Mouse (Mus musculus): ENCODE measurements around the gene Pip4k2a. TPM values are rescaled to one million over a fixed set of nuclear protein-coding genes. Genes with fewer than 3 reads are reported as not detected.

Gene Pip4k2a
- polyA plus RNA-seq, 1 experiment from 2014 or later, result 7.4 TPM

- H3K4me3 ChIP-seq (ENCODE audit: control insufficient read depth in 1 of 2, insufficient read depth in 1 of 2, low read depth in 1 of 2, low read length in 2 of 2), result no peak overlapping the region
- 0 out of 2 replicates have a peak, but pooled peaks cover 4% of the 10 kb centered on the region for H3K36me3 ChIP-seq (ENCODE audit: control insufficient read depth, insufficient read depth, low read length)
- no peak overlapping the region for H3K27ac ChIP-seq (replicated peaks in 1 of 2; ENCODE audit: control insufficient read depth in 1 of 2, insufficient read depth in 1 of 2, low read depth in 2 of 2, low read length in 2 of 2)
- ATAC-seq (ENCODE audit: insufficient number of reproducible peaks, insufficient read depth, low FRiP score, low read depth), result no peak
- H3K9me3 ChIP-seq (ENCODE audit: control insufficient read depth, low read length), result no peaks in the 10 kb centered on the region
- 48% methylated on average over 8 of the region's 8 CpGs for WGBS
- no peaks in the 10 kb centered on the region for H3K27me3 ChIP-seq (ENCODE audit: control insufficient read depth, insufficient read depth, low read length)
- H3K9ac ChIP-seq (ENCODE audit: low read length), result no peak overlapping the region
- H3K4me1 ChIP-seq (ENCODE audit: control insufficient read depth in 2 of 2, insufficient read depth in 2 of 2, low read length in 2 of 2), result peaks cover 0 to 6% of the 10 kb centered on the region in 2 experiments; a peak in 1 of 4 replicates
- H3K4me2 ChIP-seq (ENCODE audit: low read length), result no peak overlapping the region
These were observed 142.7 kb downstream of the Pip4k2a start for GRCm38 (mm10) chr2:18855246-18855645.

- ATAC-seq (ENCODE audit: insufficient number of reproducible peaks, insufficient read depth, low FRiP score, low read depth), result no peak
- Histone ChIP-seq H3K27me3 (ENCODE audit: control insufficient read depth, insufficient read depth, low read length) (no peaks in the 10 kb centered on the region), H3K4me2 (ENCODE audit: low read length) (no peak overlapping the region), H3K9ac (ENCODE audit: low read length) (no peak overlapping the region), H3K4me1 (ENCODE audit: control insufficient read depth in 2 of 2, insufficient read depth in 2 of 2, low read length in 2 of 2) (0 out of 4 replicates have a peak, but pooled peaks cover 0 to 6% of the 10 kb centered on the region in 2 experiments), H3K9me3 (ENCODE audit: control insufficient read depth, low read length) (no peaks in the 10 kb centered on the region), H3K4me3 (ENCODE audit: control insufficient read depth in 1 of 2, insufficient read depth in 1 of 2, low read depth in 1 of 2, low read length in 2 of 2) (no peak overlapping the region), H3K27ac (replicated peaks in 1 of 2; ENCODE audit: control insufficient read depth in 1 of 2, insufficient read depth in 1 of 2, low read depth in 2 of 2, low read length in 2 of 2) (no peak overlapping the region), H3K36me3 (ENCODE audit: control insufficient read depth, insufficient read depth, low read length) (0 out of 2 replicates have a peak, but pooled peaks cover 4% of the 10 kb centered on the region)
- WGBS, result 81% methylated on average over 5 of the region's 5 CpGs
These were observed 144.6 kb downstream of the Pip4k2a start for GRCm38 (mm10) chr2:18853345-18853744.

- no peak for ATAC-seq (ENCODE audit: insufficient number of reproducible peaks, insufficient read depth, low FRiP score, low read depth)
- Histone ChIP-seq H3K27me3 (ENCODE audit: control insufficient read depth, insufficient read depth, low read length) (no peaks in the 10 kb centered on the region), H3K9ac (ENCODE audit: low read length) (no peak overlapping the region), H3K27ac (replicated peaks in 1 of 2; ENCODE audit: control insufficient read depth in 1 of 2, insufficient read depth in 1 of 2, low read depth in 2 of 2, low read length in 2 of 2) (no peak overlapping the region), H3K9me3 (ENCODE audit: control insufficient read depth, low read length) (no peaks in the 10 kb centered on the region), H3K4me3 (ENCODE audit: control insufficient read depth in 1 of 2, insufficient read depth in 1 of 2, low read depth in 1 of 2, low read length in 2 of 2) (no peak overlapping the region), H3K4me1 (ENCODE audit: control insufficient read depth in 2 of 2, insufficient read depth in 2 of 2, low read length in 2 of 2) (0 out of 4 replicates have a peak, but pooled peaks cover 0 to 4% of the 10 kb centered on the region in 2 experiments), H3K36me3 (ENCODE audit: control insufficient read depth, insufficient read depth, low read length) (peaks cover 10% of the 10 kb centered on the region), H3K4me2 (ENCODE audit: low read length) (no peak overlapping the region)
- 51% methylated on average over 8 of the region's 8 CpGs for WGBS
These were observed 147.3 kb downstream of the Pip4k2a start for GRCm38 (mm10) chr2:18850657-18851056.

- Histone ChIP-seq H3K27me3 (ENCODE audit: control insufficient read depth, insufficient read depth, low read length) (no peaks in the 10 kb centered on the region), H3K4me1 (ENCODE audit: control insufficient read depth in 2 of 2, insufficient read depth in 2 of 2, low read length in 2 of 2) (no peaks in the 10 kb centered on the region), H3K27ac (replicated peaks in 1 of 2; ENCODE audit: control insufficient read depth in 1 of 2, insufficient read depth in 1 of 2, low read depth in 2 of 2, low read length in 2 of 2) (no peak overlapping the region), H3K4me3 (ENCODE audit: control insufficient read depth in 1 of 2, insufficient read depth in 1 of 2, low read depth in 1 of 2, low read length in 2 of 2) (no peak overlapping the region), H3K36me3 (ENCODE audit: control insufficient read depth, insufficient read depth, low read length) (peaks cover 33% of the 10 kb centered on the region), H3K4me2 (ENCODE audit: low read length) (no peak overlapping the region), H3K9me3 (ENCODE audit: control insufficient read depth, low read length) (no peaks in the 10 kb centered on the region), H3K9ac (ENCODE audit: low read length) (no peak overlapping the region)
- WGBS, result 88% methylated on average over 5 of the region's 5 CpGs
- ATAC-seq (ENCODE audit: insufficient number of reproducible peaks, insufficient read depth, low FRiP score, low read depth), result no peak
These were observed 149.8 kb downstream of the Pip4k2a start for GRCm38 (mm10) chr2:18848074-18848629.

GRCm38 (mm10) chr2:18842527-18842926 is 155.4 kb downstream of the Pip4k2a start:
- no peak overlapping the region for H3K4me3 ChIP-seq (ENCODE audit: control insufficient read depth in 1 of 2, insufficient read depth in 1 of 2, low read depth in 1 of 2, low read length in 2 of 2)
- H3K9me3 ChIP-seq (ENCODE audit: control insufficient read depth, low read length), result no peaks in the 10 kb centered on the region
- H3K36me3 ChIP-seq (ENCODE audit: control insufficient read depth, insufficient read depth, low read length), result peaks cover 41% of the 10 kb centered on the region
- ATAC-seq (ENCODE audit: insufficient number of reproducible peaks, insufficient read depth, low FRiP score, low read depth), result no peak
- H3K4me2 ChIP-seq (ENCODE audit: low read length), result no peak overlapping the region
- H3K27me3 ChIP-seq (ENCODE audit: control insufficient read depth, insufficient read depth, low read length), result no peaks in the 10 kb centered on the region
- H3K4me1 ChIP-seq (ENCODE audit: control insufficient read depth in 2 of 2, insufficient read depth in 2 of 2, low read length in 2 of 2), result no peaks in the 10 kb centered on the region
- H3K27ac ChIP-seq (replicated peaks in 1 of 2; ENCODE audit: control insufficient read depth in 1 of 2, insufficient read depth in 1 of 2, low read depth in 2 of 2, low read length in 2 of 2), result no peak overlapping the region
- 90% methylated on average over 6 of the region's 6 CpGs for WGBS
- no peak overlapping the region for H3K9ac ChIP-seq (ENCODE audit: low read length)

- no peak for ATAC-seq (ENCODE audit: insufficient number of reproducible peaks, insufficient read depth, low FRiP score, low read depth)
- H3K4me2 ChIP-seq (ENCODE audit: low read length), result no peak overlapping the region
These were observed 156.9 kb downstream of the Pip4k2a start for GRCm38 (mm10) chr2:18841051-18841450.

GRCm38 (mm10) chr2:18839532-18839931 is 158.4 kb downstream of the Pip4k2a start:
- no peak for ATAC-seq (ENCODE audit: insufficient number of reproducible peaks, insufficient read depth, low FRiP score, low read depth)

More at GRCm38 (mm10) chr2:18841051-18841450, 156.9 kb downstream of the Pip4k2a start:
- no peak overlapping the region for H3K27ac ChIP-seq (replicated peaks in 1 of 2; ENCODE audit: control insufficient read depth in 1 of 2, insufficient read depth in 1 of 2, low read depth in 2 of 2, low read length in 2 of 2)
- no peaks in the 10 kb centered on the region for H3K27me3 ChIP-seq (ENCODE audit: control insufficient read depth, insufficient read depth, low read length)
- no peak overlapping the region for H3K9ac ChIP-seq (ENCODE audit: low read length)
- 92% methylated on average over 8 of the region's 8 CpGs for WGBS
- no peak overlapping the region for H3K4me3 ChIP-seq (ENCODE audit: control insufficient read depth in 1 of 2, insufficient read depth in 1 of 2, low read depth in 1 of 2, low read length in 2 of 2)
- no peaks in the 10 kb centered on the region for H3K9me3 ChIP-seq (ENCODE audit: control insufficient read depth, low read length)
- H3K4me1 ChIP-seq (ENCODE audit: control insufficient read depth in 2 of 2, insufficient read depth in 2 of 2, low read length in 2 of 2), result no peaks in the 10 kb centered on the region
- peaks cover 39% of the 10 kb centered on the region for H3K36me3 ChIP-seq (ENCODE audit: control insufficient read depth, insufficient read depth, low read length)

More at GRCm38 (mm10) chr2:18839532-18839931, 158.4 kb downstream of the Pip4k2a start:
- H3K4me3 ChIP-seq (ENCODE audit: control insufficient read depth in 1 of 2, insufficient read depth in 1 of 2, low read depth in 1 of 2, low read length in 2 of 2), result no peak overlapping the region
- H3K27ac ChIP-seq (replicated peaks in 1 of 2; ENCODE audit: control insufficient read depth in 1 of 2, insufficient read depth in 1 of 2, low read depth in 2 of 2, low read length in 2 of 2), result no peak overlapping the region
- H3K9ac ChIP-seq (ENCODE audit: low read length), result no peak overlapping the region
- 93% methylated on average over 4 of the region's 4 CpGs for WGBS
- no peaks in the 10 kb centered on the region for H3K9me3 ChIP-seq (ENCODE audit: control insufficient read depth, low read length)
- peaks cover 26% of the 10 kb centered on the region for H3K36me3 ChIP-seq (ENCODE audit: control insufficient read depth, insufficient read depth, low read length)
- H3K27me3 ChIP-seq (ENCODE audit: control insufficient read depth, insufficient read depth, low read length), result no peaks in the 10 kb centered on the region
- no peaks in the 10 kb centered on the region for H3K4me1 ChIP-seq (ENCODE audit: control insufficient read depth in 2 of 2, insufficient read depth in 2 of 2, low read length in 2 of 2)
- H3K4me2 ChIP-seq (ENCODE audit: low read length), result no peak overlapping the region
